Mouse (Mus musculus) erythroid progenitor cell, adult 5-6 weeks (primary cell): ENCODE results near the gene Fkbp4. TPM values are rescaled to one million over a fixed set of nuclear protein-coding genes. Genes with fewer than 3 reads are reported as not detected.

Experiments
- ATAC-seq: replicated peaks from 2 replicates; pipeline ENCODE4 v1.8.0; 2016; ENCODE audit warnings: moderate number of reproducible peaks, mild to moderate bottlenecking, moderate TSS enrichment, inconsistent platforms; ENCODE audit not compliant: poor library complexity, low FRiP score, severe bottlenecking
- total RNA-seq, 2 experiments: library from RNA; stranded (forward) in 1 of 2; stranded (reverse) in 1 of 2; fragments of 150-400 nt in 1 of 2; fragments of 186-747, 209-891 nt in 1 of 2; gene quantifications; 2 replicates each; pipeline versions ENCODE4 v1.2.3 to v1.2.4; 2015 to 2017; ENCODE audit warnings: low replicate concordance in 2 of 2

The Fkbp4 gene
- 18.0 and 23.5 TPM in 2 replicates for total RNA-seq (2015; ENCODE audit: low replicate concordance)
- 40.8 and 44.4 TPM in 2 replicates for total RNA-seq (2017; ENCODE audit: low replicate concordance)

- peak; percentile 95 for ATAC-seq
Observed at GRCm38 (mm10) chr6:128438317-128438870, at the start of gene Fkbp4. Gene Fkbp4 (minus strand): TSS chr6:128438677.

- ATAC-seq, result no peak
Observed at GRCm38 (mm10) chr6:128487736-128488135, 49.3 kb upstream of the Fkbp4 start.

GRCm38 (mm10) chr6:128479463-128480454 lies 41.3 kb upstream of the Fkbp4 start:
- ATAC-seq, result peak; percentile 95

GRCm38 (mm10) chr6:128477495-128477894 lies 39.0 kb upstream of the Fkbp4 start:
- no peak for ATAC-seq

- no peak for ATAC-seq
Observed at GRCm38 (mm10) chr6:128474112-128474511, 35.6 kb upstream of the Fkbp4 start.

GRCm38 (mm10) chr6:128469451-128469850 lies 31.0 kb upstream of the Fkbp4 start:
- no peak; the same call in 1 of the 2 replicates for ATAC-seq

- no peak for ATAC-seq
Observed at GRCm38 (mm10) chr6:128467298-128467697, 28.8 kb upstream of the Fkbp4 start.

- no peak for ATAC-seq
Observed at GRCm38 (mm10) chr6:128466563-128466962, 28.1 kb upstream of the Fkbp4 start.

GRCm38 (mm10) chr6:128466043-128466442 lies 27.6 kb upstream of the Fkbp4 start:
- no peak for ATAC-seq

GRCm38 (mm10) chr6:128464996-128465395 lies 26.5 kb upstream of the Fkbp4 start:
- ATAC-seq, result no peak

- no peak for ATAC-seq
Observed at GRCm38 (mm10) chr6:128461606-128462005, 23.1 kb upstream of the Fkbp4 start.

GRCm38 (mm10) chr6:128460729-128461503 lies 22.4 kb upstream of the Fkbp4 start:
- ATAC-seq, result no peak

- no peak for ATAC-seq
Observed at GRCm38 (mm10) chr6:128460321-128460720, 21.8 kb upstream of the Fkbp4 start.

GRCm38 (mm10) chr6:128457186-128457585 lies 18.7 kb upstream of the Fkbp4 start:
- no peak for ATAC-seq

- ATAC-seq, result no peak
Observed at GRCm38 (mm10) chr6:128455835-128456605, 17.5 kb upstream of the Fkbp4 start.

GRCm38 (mm10) chr6:128447063-128447462 lies 8.6 kb upstream of the Fkbp4 start:
- ATAC-seq, result no peak

GRCm38 (mm10) chr6:128445761-128446535 lies 7.5 kb upstream of the Fkbp4 start:
- ATAC-seq, result 0 out of 2 replicates have a peak, but pooled peaks have one; percentile 61

GRCm38 (mm10) chr6:128440238-128440637 lies 1.8 kb upstream of the Fkbp4 start:
- ATAC-seq, result no peak
